Mouse (Mus musculus): ENCODE data around the gene Ifnar1.

DNA sequence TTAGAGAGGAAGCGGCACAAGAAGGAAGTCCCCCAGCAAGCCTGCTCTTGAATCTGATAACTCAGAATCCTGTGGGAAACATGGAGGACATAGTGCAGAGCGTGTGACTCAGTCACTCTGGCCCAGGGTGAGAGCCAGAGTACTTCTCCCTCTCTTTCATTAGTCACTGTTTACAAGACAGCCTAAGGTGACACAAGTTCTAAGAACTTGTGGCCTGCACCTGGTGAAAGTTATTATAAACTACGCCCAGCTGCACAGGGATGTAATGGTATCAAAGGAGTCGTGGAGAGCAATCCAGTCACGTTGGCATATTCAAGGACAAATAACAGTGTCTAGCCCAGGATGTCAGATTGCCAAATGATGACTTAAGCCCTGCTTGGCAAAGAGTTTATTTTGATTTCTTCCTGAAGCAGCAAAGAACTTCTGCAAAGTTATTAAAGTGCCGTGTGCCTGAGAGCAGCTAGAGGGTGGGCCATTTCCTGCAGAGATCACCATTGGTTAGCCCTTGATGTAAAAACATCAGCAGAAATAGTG, 32.6 kb upstream of the Ifnar1 start:
- TF ChIP-seq POLR2A (IDR thresholded peaks at IDR 0.05; ENCODE audit: insufficient read length, low read depth) (no peak), USF1 (IDR thresholded peaks at IDR 0.05; ENCODE audit: low read depth) (no peak), CEBPB (IDR thresholded peaks at IDR 0.05; ENCODE audit: insufficient read depth, poor library complexity, severe bottlenecking) (no peak), MAX (IDR thresholded peaks at IDR 0.05; ENCODE audit: low read depth) (no peak), MYOD1 (IDR thresholded peaks at IDR 0.05; ENCODE audit: control insufficient read depth in 1 of 3, insufficient read length in 2 of 3, low read depth in 2 of 3) (no peak), TCF12 (IDR thresholded peaks at IDR 0.05; ENCODE audit: insufficient read depth, poor library complexity, severe bottlenecking) (no peak), MYOG (IDR thresholded peaks at IDR 0.05; ENCODE audit: control insufficient read depth in 1 of 3, insufficient read depth in 1 of 3, insufficient read length in 2 of 3, low read depth in 2 of 3) (no peak)
